Mouse (Mus musculus) urinary bladder, adult 18-20 months (tissue): ENCODE measurements at regions not wholly inside any gene's neighbourhood (a gene's known extent, or its start where the extent isn't known, plus 50 kb on each side); places are given as distances from the start of the nearest gene placed in this dataset.

ENCODE experiments used
- DNase-seq, 2 experiments: peaks; one replicate each; pipeline ENCODE4 v3.0.0; 2022; ENCODE audit warnings: low spot score in 2 of 2, mixed read lengths in 2 of 2

DNA sequence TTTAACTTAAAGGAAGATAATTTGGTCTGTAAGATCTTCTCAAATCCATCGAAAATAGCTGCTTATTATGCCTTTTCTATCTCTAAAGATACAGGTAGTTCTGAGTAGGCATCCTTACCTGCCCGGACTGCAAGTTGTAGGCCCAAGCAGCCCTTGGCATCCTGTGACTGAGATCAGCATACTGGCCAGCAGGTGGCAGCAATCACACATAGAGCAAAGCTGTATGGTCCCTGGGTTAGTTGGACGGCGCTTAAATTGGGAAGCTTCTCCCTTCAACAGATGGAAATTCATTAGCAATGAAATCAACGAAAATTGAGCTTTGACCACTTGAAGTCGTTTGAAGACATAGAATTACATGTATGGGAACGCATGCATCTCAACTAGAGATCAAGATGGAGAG lies 61.0 kb downstream of the Ccng2 start:
- DNase-seq: peak; percentile 55 to 57

- no peak for DNase-seq
Observed at GRCm38 (mm10) chr5:93330851-93331250, 63.8 kb downstream of the Ccng2 start.

DNA sequence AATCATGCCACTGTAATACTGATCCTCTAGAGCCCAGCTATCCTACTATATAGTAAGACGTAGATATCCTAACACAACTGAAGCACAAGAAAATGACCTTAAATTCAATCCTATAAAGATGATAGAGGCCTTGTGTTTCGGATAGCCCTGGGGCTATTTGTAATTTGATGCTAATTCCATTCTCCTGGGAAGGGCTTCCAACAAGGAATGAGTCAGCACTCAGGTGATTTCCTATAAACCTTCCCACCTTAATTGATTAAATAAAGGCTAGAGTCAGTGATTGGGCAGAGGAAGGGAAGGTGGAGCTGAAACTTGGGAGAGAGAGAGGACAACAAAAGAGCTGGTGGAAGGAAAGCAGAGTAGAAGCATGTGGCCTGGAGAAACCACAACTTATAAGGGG lies 86.0 kb downstream of the Ccng2 start:
- no peak for DNase-seq
